Comparison of ENCODE assay signal across 26 mouse cellular contexts in the genomic region with DNA sequence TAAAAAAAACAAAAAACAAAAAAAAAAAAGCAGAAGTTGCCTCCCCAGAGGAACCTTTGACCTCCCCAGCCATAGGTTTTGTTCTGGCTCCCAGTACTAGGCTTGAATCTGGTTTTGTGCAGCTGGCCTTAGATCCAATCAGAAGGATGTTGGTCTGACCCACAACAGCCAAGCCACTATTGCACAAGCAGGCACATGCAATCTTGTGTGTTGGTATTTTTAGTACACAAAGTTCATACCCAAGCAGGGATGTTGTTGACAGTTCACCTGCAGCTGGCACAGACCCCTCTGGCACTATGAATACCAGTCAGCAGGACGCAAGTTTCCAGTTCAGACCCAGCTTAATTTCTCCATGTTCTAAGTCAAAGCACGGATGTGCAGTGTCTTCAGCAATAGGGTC. TPM values are rescaled to one million over a fixed set of nuclear protein-coding genes. Genes with fewer than 3 reads are reported as not detected.
A peak's percentile ranks its signal among the peaks of the same experiment; 100 is the strongest.
DNase-seq lines count a peak whose midpoint lies in the region; ATAC-seq and TF ChIP-seq lines count a peak whose summit lies in the region.
"Had no signal": no experiment of that assay in that cellular context is flagged by ENCODE, and none has a peak within 500 bp of the region (broad histone marks: within the 10 kb centered on the region; RNA-seq: fewer than 3 reads in every experiment).

No protein-coding gene starts in this region.

- no peak for TF ChIP-seq CTCF in heart, postnatal 0 days (IDR thresholded peaks at IDR 0.05; ENCODE audit: low read depth)

- H3K4me2 ChIP-seq in heart, embryonic 12.5 days, result no peak overlapping the region
- no peak overlapping the region for H3K4me2 ChIP-seq in heart, postnatal 0 days (ENCODE audit: low read depth, low read length)
- H3K4me2 ChIP-seq: embryonic facial prominence, embryonic 13.5 days; forebrain, embryonic 12.5 days; heart, embryonic 15.5 days; hindbrain, embryonic 14.5 days; liver, embryonic 13.5 days; lung, embryonic 15.5 days; midbrain, embryonic 12.5 days; neural tube, embryonic 12.5 days had no signal

- H3K27ac ChIP-seq in heart, embryonic 10.5 days, result no peak overlapping the region
- H3K27ac ChIP-seq in heart, embryonic 12.5 days (ENCODE audit: poor library complexity, severe bottlenecking), result no peak overlapping the region
- peak overlapping the region; percentile 23; the same call in 1 of the 2 replicates for H3K27ac ChIP-seq in heart, postnatal 0 days (ENCODE audit: low read depth)
- H3K27ac ChIP-seq: embryonic facial prominence, embryonic 13.5 days; forebrain, embryonic 12.5 days; hindbrain, embryonic 14.5 days; liver, embryonic 13.5 days; lung, embryonic 15.5 days; midbrain, embryonic 12.5 days; neural tube, embryonic 12.5 days had no signal

- no peak for ATAC-seq in heart, embryonic 12.5 days (ENCODE audit: insufficient number of reproducible peaks, low FRiP score)
- ATAC-seq in heart, postnatal 0 days (ENCODE audit: insufficient read depth, low read depth), result peak; percentile 25; the same call in 1 of the 2 replicates
- ATAC-seq: inflammation-experienced regulatory T-cells, adult 6 months had no signal

- H3K9me3 ChIP-seq in heart, embryonic 10.5 days, result no peaks in the 10 kb centered on the region
- no peaks in the 10 kb centered on the region for H3K9me3 ChIP-seq in heart, embryonic 12.5 days (replicated peaks)
- no peaks in the 10 kb centered on the region; the same call in 1 of the 2 replicates for H3K9me3 ChIP-seq in heart, postnatal 0 days (replicated peaks; ENCODE audit: control insufficient read depth, low read length)
- H3K9me3 ChIP-seq: embryonic facial prominence, embryonic 13.5 days; forebrain, embryonic 12.5 days; heart, embryonic 15.5 days; liver, embryonic 13.5 days; lung, embryonic 15.5 days; midbrain, embryonic 12.5 days; neural tube, embryonic 12.5 days had no signal

- H3K4me1 ChIP-seq in heart, embryonic 10.5 days, result peaks cover 8% of the 10 kb centered on the region; the same call in 1 of the 2 replicates
- peaks cover 17% of the 10 kb centered on the region for H3K4me1 ChIP-seq in heart, embryonic 12.5 days (replicated peaks)
- H3K4me1 ChIP-seq in heart, postnatal 0 days (ENCODE audit: control insufficient read depth, insufficient read depth), result peaks cover 31% of the 10 kb centered on the region
- H3K4me1 ChIP-seq: liver, embryonic 13.5 days; neural tube, embryonic 12.5 days had no signal

- no peak overlapping the region for H3K4me3 ChIP-seq in heart, embryonic 10.5 days
- no peak overlapping the region for H3K4me3 ChIP-seq in heart, embryonic 12.5 days
- no peak overlapping the region for H3K4me3 ChIP-seq in heart, postnatal 0 days (ENCODE audit: low read depth, low read length)
- H3K4me3 ChIP-seq: embryonic facial prominence, embryonic 13.5 days; erythroblast, embryonic 14.5 days; forebrain, embryonic 12.5 days; heart, embryonic 15.5 days; liver, embryonic 13.5 days; lung, embryonic 15.5 days; midbrain, embryonic 12.5 days; neural tube, embryonic 12.5 days had no signal

- peak; percentile 64 for DNase-seq in heart, embryonic 10.5 days (ENCODE audit: low spot score)
- DNase-seq in 416B (ENCODE audit: low read depth), result peak; percentile 90
- peak; percentile 35 for DNase-seq in A20 (ENCODE audit: low read depth, low spot score)
- no peak for DNase-seq in heart, postnatal 0 days (ENCODE audit: low spot score)
- no peak for DNase-seq in gastrocnemius, postnatal 4 days (ENCODE audit: low spot score in 2 of 2)
- DNase-seq in kidney, postnatal 4 days, result no peak
- DNase-seq in left cerebral cortex, postnatal 4 days, result no peak
- DNase-seq: cerebellum, adult 18-20 months; cerebellum, postnatal 14 days; embryo, embryonic 11 days; gastrocnemius, postnatal 25 days; kidney, adult 2 months; liver, embryonic 13.5 days; retina, postnatal 1 day; right cerebral cortex, postnatal 25 days; spleen, adult 18-20 months had no signal

- no peak overlapping the region for H3K9ac ChIP-seq in heart, embryonic 12.5 days
- H3K9ac ChIP-seq in heart, postnatal 0 days (replicated peaks; ENCODE audit: low read depth, low read length), result no peak overlapping the region
- H3K9ac ChIP-seq: embryonic facial prominence, embryonic 13.5 days; forebrain, embryonic 12.5 days; heart, embryonic 15.5 days; hindbrain, embryonic 14.5 days; liver, embryonic 13.5 days; lung, embryonic 15.5 days; midbrain, embryonic 12.5 days; neural tube, embryonic 12.5 days had no signal

- H3K36me3 ChIP-seq in heart, embryonic 10.5 days, result no peaks in the 10 kb centered on the region; the same call in 1 of the 2 replicates
- H3K36me3 ChIP-seq in heart, embryonic 12.5 days, result peaks cover 9% of the 10 kb centered on the region; the same call in 1 of the 2 replicates
- H3K36me3 ChIP-seq in heart, postnatal 0 days (replicated peaks; ENCODE audit: control insufficient read depth, insufficient read depth, low read length), result no peaks in the 10 kb centered on the region
- H3K36me3 ChIP-seq: forebrain, embryonic 12.5 days; heart, embryonic 15.5 days; liver, embryonic 13.5 days; lung, embryonic 15.5 days; midbrain, embryonic 12.5 days; neural tube, embryonic 12.5 days had no signal

- no peak for TF ChIP-seq EP300 in heart, postnatal 0 days (IDR thresholded peaks at IDR 0.05; ENCODE audit: low read depth)

- intact Hi-C loops in left cerebral cortex, postnatal 4 days (cut with DNase I), result no loop called here

- H3K27me3 ChIP-seq in heart, embryonic 10.5 days (ENCODE audit: insufficient read depth, poor library complexity, severe bottlenecking), result no peaks in the 10 kb centered on the region
- H3K27me3 ChIP-seq in heart, embryonic 12.5 days (replicated peaks), result no peaks in the 10 kb centered on the region
- H3K27me3 ChIP-seq in heart, postnatal 0 days (ENCODE audit: control insufficient read depth, insufficient read depth, low read length), result no peaks in the 10 kb centered on the region
- H3K27me3 ChIP-seq: embryonic facial prominence, embryonic 13.5 days; forebrain, embryonic 12.5 days; heart, embryonic 15.5 days; liver, embryonic 13.5 days; lung, embryonic 15.5 days; midbrain, embryonic 12.5 days; neural tube, embryonic 12.5 days had no signal

- WGBS in heart, embryonic 10.5 days, result 90% methylated on average over 2 of the region's 2 CpGs
- WGBS in heart, embryonic 12.5 days, result 83% methylated on average over 2 of the region's 2 CpGs
- WGBS in heart, postnatal 0 days, result 51% methylated on average over 2 of the region's 2 CpGs

RNA-seq across cellular contexts. Expression of gene Osbpl3, which starts 18.2 kb away (rescaled TPM):
- polyA plus RNA-seq in heart, embryonic 10.5 days (2016; fragmentation: Nextera tagmentation; extraction: Ambion mirVana), result 8.0 and 13.4 TPM in 2 replicates
- 15.5 and 18.5 TPM in 2 replicates for polyA plus RNA-seq in heart, embryonic 12.5 days (2016; fragmentation: Nextera tagmentation; extraction: Ambion mirVana)
- total RNA-seq in heart, postnatal 0 days (2014; rRNA removed; ENCODE audit: low replicate concordance), result 20.9 and 25.9 TPM in 2 replicates
- 13.3 and 13.9 TPM in 2 replicates for polyA plus RNA-seq in heart, postnatal 0 days (2015; fragmentation: Nextera tagmentation; extraction: Ambion mirVana)
- 10 to 100 TPM in 1 of 2 experiments, 1 to 10 TPM in 1; 8.7 to 12.3 TPM for total RNA-seq in gastrocnemius, postnatal 4 days (2021)
- 10 to 100 TPM; 22.4 to 25.3 TPM for total RNA-seq in left cerebral cortex, postnatal 4 days (2021)
- polyA plus RNA-seq: erythroblast, embryonic 14.5 days had no signal

Comparison
In these comparisons a context has a peak if more than half of its experiments do, and no peak if none do; other contexts are left out.
1. DNase-seq: peak in heart, embryonic 10.5 days (single experiment), 416B (single experiment) and A20 (single experiment); none in heart, postnatal 0 days (single experiment), gastrocnemius, postnatal 4 days (0 of 2), kidney, postnatal 4 days (0 of 2) and left cerebral cortex, postnatal 4 days (single experiment).